ENCODE assay signal across 21 mouse cellular contexts in genomic region chr9:90556742-90557141, GRCm38 (mm10).
"Had no signal": no experiment of that assay in that cellular context is flagged by ENCODE, and none has a peak within 500 bp of the region (broad histone marks: within the 10 kb centered on the region; RNA-seq: fewer than 3 reads in every experiment).

No protein-coding gene starts in this region.

- H3K27ac ChIP-seq: intestine, embryonic 15.5 days; kidney, embryonic 15.5 days; limb, embryonic 12.5 days; limb, embryonic 15.5 days; liver, embryonic 14.5 days; macrophage; neural tube, embryonic 13.5 days; stomach, embryonic 15.5 days had no signal

- H3K4me1 ChIP-seq: intestine, embryonic 15.5 days; kidney, embryonic 15.5 days; limb, embryonic 12.5 days; limb, embryonic 15.5 days; stomach, embryonic 15.5 days had no signal

- H3K4me3 ChIP-seq: intestine, embryonic 15.5 days; kidney, embryonic 15.5 days; limb, embryonic 12.5 days; limb, embryonic 15.5 days; neural tube, embryonic 13.5 days; stomach, embryonic 15.5 days had no signal

- H3K4me2 ChIP-seq: intestine, embryonic 15.5 days; kidney, embryonic 15.5 days; limb, embryonic 12.5 days; limb, embryonic 15.5 days; liver, embryonic 11.5 days; lung, embryonic 14.5 days; neural tube, embryonic 13.5 days; stomach, embryonic 15.5 days had no signal

- H3K9ac ChIP-seq: intestine, embryonic 15.5 days; kidney, embryonic 15.5 days; limb, embryonic 12.5 days; limb, embryonic 15.5 days; liver, embryonic 14.5 days; liver, postnatal 0 days; lung, embryonic 14.5 days; neural tube, embryonic 13.5 days; stomach, embryonic 15.5 days had no signal

- H3K36me3 ChIP-seq: intestine, embryonic 15.5 days; kidney, embryonic 15.5 days; limb, embryonic 12.5 days; limb, embryonic 15.5 days; neural tube, embryonic 13.5 days; stomach, embryonic 15.5 days had no signal

- DNase-seq: kidney, adult 11 months; kidney, adult 8-10 months; kidney, postnatal 10 days; kidney, postnatal 36 days; left cerebral cortex, postnatal 4 days; liver, postnatal 0 days; lung, embryonic 14.5 days; retina, postnatal 1 day; right cerebral cortex, postnatal 25 days; spleen, adult 18-20 months; thymus, postnatal 25 days had no signal

- ATAC-seq: intestine, embryonic 15.5 days; liver, postnatal 0 days; lung, postnatal 0 days had no signal

- H3K27me3 ChIP-seq: intestine, embryonic 15.5 days; kidney, embryonic 15.5 days; limb, embryonic 12.5 days; limb, embryonic 15.5 days; neural tube, embryonic 13.5 days; stomach, embryonic 15.5 days had no signal

- H3K9me3 ChIP-seq: intestine, embryonic 15.5 days; kidney, embryonic 15.5 days; limb, embryonic 12.5 days; limb, embryonic 15.5 days; stomach, embryonic 15.5 days had no signal
